Mouse (Mus musculus): ENCODE results near the gene Usp20.
A peak's percentile ranks its signal among the peaks of the same experiment; 100 is the strongest.

Usp20 gene

DNA sequence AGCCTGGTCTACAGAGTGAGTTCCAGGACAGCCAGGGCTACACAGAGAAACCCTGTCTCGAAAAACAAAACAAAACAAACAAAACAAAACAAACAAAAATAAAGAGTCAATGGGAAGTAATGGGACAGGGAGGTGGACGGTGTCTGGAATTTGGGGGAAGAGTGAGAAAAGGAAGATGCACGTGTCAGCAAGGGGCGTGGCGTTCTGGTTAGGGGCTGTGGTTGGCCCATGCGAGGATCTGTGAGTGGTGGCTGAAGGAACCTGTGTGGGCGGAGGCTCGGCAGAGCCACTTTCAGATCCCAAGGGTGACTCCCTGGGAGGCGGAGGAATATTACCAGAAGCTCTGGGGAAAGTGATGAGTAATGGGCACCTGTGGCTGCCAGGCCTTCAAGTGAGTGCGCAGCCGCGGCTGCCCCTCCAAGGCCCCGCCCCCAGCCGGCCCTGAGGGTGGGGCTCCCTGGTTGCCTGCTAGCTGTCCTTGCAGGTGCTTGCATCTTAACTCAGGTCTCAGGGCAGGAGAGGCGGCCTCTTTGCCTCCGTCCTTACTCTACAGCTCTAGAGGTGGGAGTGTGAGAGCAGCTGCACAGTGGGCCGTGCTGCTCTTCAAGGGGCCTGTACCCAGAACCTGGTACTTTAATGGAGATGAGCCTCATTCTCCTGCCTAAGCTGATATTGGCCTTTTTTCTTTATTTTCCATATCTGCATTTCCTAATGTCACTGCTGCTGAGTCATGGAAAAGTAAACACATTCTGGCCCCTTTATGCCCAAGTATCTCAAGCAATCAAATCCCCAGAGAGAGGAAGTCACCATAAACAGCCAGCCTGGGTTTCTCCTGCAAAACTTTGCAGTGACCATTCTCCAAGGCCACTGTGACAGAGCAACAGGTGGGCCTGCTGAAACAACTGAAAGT lies 3.3 kb downstream of the Usp20 start:
- DNase-seq (ENCODE audit: low read depth) = peak; percentile 61

DNA sequence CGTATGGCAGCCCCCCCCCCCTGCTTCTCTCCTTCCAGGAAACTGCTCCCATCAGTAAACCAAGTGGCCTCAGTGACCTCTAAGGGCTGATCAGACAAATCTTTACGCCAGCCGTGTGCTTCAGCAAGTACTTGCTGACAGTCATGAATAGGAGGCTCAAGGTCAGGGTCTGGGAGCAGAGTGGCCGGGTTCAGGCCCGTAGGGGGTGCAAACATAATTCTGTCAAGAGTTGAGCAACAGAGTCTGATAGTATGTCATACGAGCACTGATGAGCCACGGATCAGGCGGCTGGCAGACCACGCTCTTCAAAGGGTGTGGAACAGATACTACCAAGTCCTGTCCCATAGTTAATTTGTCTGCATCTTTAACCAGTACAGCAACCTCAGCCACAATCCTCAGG lies 8.1 kb downstream of the Usp20 start:
- no peak for DNase-seq (ENCODE audit: low read depth)

DNA sequence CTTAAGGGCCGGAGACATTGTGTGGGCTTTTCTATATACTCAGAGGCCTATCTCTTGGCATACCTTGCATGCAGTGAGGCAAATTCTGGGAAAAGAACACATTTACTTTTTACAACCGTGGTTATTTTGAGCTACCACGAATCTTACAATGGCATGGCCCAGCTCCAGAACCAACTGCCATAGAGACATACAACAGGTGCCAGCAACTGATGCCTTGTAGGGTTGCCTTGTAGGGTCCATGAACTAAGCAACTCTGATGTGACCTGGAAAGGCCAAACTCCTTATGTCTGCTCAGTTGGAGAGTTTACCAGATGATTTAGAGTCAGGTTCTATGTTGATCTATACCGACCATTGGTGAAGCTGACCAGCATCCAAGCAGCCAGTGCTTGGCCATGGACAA lies 12.8 kb downstream of the Usp20 start:
- DNase-seq (ENCODE audit: low read depth) = no peak

DNA sequence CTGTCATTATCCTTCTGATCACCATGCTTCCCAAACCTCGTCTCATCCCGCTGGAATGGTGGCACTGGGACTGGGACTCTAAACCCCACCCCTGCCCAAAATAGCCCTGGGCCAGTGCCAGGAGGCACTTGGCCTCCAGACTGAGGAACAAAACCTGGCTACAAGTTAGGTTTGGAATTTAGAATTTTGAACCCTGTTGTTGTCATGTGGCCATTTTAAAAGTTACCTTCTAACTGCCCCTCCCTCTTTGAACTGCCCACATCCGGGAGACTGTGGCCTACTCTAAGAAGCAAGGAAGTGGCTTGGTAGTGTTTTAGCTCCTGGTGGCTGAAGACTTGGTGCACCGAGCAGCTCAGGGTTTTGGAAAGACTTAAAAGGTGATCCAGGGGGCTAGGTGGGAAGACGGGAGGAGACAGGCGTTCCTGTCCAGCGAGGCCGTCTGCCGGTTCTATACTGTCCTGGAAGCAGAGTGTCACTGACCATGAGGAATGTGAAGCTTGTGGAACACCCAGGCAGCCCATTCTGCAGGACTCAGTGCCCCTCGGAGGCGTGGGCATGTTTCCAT lies 13.4 kb downstream of the Usp20 start:
- no peak for DNase-seq (ENCODE audit: low read depth)

DNA sequence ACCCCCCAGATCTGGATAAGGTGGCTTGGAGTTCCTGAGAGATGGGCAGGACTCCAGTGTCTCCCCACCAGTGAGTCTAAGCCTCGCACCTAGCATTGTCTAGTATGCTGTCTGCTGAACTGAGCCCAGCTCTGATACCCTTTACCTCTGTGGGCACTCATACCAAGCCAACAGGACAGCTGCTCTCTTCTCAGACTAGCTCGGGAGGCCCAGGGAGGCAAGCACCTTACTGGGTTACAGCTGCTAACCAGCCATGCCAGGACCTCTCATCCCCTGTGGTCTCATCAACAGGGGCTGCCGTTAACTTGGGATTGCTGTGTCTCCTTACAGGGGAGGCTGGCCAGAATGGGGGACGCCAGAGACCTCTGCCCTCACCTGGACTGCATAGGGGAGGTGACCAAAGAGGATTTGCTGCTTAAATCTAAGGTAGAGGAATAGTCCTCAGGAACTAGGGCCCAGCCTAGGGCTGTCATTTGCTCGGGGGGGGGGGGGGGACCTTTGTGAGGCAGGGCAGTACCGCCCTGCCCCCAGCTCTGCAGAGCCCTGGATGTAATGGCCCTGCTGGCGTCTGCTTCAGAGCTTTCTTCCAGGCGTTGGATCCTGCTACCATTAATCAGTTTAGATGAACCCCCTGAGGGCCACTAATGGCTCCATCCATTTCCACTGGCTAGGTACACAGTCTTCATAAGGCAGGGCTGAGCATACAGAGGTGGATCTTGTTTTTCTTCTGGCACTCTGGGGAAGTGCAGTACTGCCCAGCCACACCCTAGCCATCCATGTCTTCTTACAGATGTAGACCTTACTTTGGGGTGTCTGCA lies 16.6 kb downstream of the Usp20 start:
- DNase-seq (ENCODE audit: low read depth) = no peak

DNA sequence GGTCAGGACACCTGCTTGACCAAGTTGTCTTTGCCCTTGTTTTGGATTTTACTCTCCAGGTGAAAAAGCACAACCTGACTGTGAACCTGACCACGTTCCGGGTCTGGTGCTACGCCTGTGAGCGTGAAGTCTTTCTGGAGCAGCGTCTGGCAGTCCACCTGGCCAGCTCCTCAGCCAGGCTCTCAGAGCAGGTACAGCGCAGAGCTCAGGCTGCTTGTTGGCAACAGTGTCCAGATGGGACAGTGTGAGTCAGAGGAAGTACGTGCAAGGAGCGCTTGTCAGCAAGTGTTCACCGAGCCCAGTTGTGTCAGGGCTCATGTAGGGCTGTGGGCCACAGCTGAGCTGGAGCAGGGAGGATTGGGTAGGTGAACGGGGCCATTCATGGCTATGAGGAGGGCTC lies 20.8 kb downstream of the Usp20 start:
- DNase-seq (ENCODE audit: low read depth) = no peak

DNA sequence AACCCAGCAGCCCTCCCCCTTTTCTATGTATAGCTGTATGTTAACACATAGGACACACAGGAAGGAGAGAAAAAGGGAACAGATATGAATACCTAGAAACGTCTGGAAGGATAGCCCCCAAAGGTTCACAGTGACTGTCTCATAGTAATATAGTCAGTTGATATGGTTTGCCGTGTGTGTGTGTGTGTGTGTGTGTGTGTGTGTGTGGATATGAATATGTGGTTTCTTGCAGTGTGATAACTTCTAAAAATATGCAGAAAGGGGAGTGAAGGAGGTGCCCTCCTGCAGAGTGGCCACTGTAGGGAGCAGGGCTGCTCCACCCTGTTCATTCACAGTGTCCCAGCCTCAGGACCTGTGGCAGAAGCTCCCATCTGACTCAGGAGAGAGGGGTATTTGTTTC lies 23.4 kb downstream of the Usp20 start:
- no peak for DNase-seq (ENCODE audit: low read depth)

DNA sequence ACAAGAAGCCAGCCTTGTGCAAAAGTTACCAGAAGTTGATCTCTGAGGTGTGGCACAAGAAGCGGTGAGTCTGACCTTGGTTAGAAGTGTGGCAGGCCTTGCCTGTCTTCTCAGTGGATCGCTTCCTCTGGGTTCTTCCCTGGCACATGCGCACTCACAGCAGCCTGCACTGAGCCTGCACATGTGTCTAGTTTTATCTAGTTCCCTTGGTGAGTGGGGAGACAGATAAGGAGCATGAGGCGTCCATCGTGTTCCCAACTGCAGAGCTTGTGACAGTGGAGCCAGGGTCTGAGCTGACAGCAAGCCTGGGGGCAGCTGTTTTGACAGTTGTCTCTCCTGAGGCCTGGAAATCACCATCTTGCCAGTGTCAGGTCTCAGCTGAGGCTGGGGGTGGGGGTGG lies 24.4 kb downstream of the Usp20 start:
- DNase-seq (ENCODE audit: low read depth) = peak; percentile 86

DNA sequence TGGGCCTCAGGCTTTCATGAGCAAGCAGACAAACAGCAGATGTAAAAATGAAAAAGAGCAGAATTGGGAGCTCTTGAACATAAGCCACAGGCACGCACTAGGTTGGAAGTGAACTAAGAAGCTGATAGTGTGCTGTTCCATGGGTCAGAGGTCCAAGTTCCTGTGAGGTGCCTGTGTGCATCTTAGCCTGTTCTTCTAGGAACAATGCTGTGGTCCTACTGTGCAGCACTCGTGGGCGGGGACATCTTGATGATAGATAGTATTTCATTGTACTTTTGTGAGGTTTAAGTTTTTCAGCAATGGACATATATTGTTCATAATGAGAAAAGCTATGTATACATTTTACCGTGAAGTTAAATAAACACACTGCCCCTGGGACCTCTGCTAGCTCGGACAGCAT lies 25.1 kb downstream of the Usp20 start:
- no peak for DNase-seq (ENCODE audit: low read depth)

DNA sequence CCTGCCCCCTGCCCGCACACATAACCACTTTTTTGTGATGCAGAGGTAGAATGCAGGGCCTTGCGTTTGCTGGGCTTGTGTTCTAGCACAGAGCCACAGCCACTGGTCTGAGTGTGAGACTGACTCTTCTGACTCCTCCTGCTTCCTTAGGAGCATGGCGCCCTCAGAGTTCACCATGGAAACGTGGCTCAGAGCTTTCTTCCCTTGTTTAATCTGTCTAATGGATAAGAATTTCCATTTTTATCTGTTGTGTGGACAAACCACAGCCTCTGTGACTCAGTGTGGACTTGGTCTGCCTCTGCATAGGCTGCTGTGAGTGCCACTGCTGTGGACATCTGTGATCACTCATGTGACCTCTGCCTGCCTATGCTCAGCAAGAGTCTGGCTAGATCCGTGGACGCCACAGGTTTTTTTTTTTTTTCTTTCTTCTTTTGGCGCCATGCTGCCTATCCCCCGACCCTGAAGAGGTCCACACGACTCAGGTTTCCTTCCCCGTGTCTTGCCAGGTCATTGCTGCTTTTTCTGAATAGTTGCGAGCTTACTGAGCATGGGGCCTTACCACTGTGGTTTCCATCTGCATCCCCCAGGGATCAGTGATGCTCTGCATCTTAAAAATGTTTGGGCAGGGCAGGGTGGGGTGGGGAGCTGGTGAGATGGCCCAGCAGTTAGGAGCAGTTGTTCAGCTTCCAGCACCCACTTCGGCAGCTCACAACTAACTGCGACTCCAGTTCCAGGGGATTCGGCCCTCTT lies 31.5 kb downstream of the Usp20 start:
- DNase-seq (ENCODE audit: low read depth) = no peak

DNA sequence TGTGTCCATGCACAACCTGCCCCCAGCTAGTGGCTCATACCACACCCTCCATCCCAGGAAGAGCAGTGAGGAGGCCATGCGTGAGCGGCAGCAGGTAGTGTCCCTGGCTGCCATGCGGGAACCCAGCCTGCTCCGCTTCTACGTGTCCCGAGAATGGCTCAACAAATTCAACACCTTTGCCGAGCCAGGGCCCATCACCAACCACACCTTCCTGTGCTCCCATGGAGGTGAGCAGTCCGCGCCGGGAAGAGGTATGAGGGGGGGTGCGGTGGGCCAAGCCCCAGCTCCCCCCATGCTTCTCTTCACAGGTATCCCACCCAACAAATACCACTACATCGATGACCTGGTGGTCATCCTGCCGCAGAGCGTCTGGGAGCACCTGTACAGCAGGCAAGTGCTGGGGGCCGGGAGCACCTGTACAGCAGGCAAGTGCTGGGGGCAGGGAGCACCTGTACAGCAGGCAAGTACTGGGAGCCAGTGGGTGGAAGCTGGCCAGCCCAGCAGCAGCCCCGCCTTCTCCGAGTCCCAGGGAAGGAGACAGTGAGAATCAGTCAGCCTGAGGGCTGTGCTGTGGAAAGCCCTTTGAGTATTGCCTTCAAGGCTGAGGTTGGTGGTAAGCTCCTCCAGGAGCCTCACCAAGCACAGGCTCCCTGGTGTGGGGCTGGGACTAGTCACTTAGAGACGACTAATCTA lies 35.7 kb downstream of the Usp20 start:
- no peak for DNase-seq (ENCODE audit: low read depth)

DNA sequence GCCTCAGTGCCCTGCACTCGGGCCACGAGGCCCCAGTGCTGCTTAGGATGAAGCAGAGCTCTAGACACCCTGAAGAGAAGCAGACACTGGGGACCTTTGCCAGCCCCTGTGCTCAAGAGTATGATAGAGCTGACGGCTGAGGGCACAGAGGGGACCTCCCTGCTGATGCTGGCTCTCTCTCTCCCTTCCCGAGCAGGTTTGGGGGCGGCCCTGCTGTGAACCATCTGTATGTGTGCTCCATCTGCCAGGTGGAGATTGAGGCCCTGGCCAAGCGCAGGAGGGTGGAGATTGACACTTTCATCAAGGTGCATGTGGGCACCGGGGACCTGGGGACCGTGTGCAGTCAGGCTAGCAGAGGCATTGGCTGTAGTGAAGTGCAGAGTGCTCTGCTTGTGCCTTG lies 36.4 kb downstream of the Usp20 start:
- no peak for DNase-seq (ENCODE audit: low read depth)

DNA sequence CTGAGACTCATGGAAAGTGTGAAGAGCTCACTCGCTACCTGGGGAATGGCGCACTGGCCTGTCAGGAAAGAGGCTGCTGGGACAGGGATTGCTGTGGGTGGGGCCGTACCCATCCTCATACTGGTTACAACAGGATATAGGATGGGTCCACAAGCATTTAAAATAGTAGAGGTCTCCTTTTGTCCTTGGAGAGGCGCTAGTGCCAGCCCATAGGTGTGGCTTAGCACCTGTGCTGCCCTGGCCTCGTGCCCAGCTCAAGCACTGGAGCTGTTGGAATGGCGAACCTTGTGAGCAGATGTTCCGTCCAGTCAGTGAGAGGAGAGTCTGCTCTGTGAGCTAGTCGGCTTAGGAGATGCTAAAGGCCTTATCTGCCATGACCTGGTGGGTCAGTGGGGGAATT lies 36.9 kb downstream of the Usp20 start:
- no peak for DNase-seq (ENCODE audit: low read depth)

DNA sequence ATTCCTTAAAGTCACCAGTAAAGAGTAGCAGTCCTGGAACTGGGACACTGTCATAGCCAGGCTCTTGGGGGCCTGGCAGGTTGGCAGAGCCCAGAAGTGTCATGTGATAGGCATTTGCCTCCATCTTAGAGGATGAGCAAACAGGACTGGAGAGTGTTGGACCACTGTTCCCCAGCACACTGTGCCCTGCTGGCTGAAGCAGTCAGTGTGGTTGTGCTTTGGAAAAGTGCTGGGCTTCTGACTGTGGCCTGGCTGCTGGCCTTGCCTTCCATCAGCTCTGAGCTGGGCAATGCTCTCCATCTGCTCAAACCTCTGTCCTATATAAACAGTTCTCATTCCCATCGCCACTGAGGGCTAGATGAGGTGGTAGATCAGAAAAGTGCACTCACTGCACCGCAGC lies 38.1 kb downstream of the Usp20 start:
- DNase-seq (ENCODE audit: low read depth) = no peak

DNA sequence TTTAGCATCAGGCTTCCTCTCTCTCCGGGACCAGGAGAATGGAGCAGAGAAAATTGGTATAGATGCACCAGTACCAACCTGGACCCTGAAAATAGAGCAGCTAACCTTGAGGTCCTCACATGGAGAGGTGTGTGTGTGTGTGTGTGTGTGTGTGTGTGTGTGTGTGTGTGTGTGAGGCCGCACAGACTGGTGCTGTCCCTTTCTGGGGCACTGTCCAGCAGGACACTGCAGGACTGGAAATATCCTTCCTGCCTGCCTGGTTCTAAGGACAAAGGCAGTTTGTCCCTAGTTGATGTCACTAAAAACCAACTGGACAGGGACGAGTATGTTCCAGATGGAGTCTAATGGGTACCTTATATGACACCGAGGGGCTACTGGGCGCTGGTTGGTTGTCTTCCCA lies 41.9 kb downstream of the Usp20 start:
- DNase-seq (ENCODE audit: low read depth) = no peak

DNA sequence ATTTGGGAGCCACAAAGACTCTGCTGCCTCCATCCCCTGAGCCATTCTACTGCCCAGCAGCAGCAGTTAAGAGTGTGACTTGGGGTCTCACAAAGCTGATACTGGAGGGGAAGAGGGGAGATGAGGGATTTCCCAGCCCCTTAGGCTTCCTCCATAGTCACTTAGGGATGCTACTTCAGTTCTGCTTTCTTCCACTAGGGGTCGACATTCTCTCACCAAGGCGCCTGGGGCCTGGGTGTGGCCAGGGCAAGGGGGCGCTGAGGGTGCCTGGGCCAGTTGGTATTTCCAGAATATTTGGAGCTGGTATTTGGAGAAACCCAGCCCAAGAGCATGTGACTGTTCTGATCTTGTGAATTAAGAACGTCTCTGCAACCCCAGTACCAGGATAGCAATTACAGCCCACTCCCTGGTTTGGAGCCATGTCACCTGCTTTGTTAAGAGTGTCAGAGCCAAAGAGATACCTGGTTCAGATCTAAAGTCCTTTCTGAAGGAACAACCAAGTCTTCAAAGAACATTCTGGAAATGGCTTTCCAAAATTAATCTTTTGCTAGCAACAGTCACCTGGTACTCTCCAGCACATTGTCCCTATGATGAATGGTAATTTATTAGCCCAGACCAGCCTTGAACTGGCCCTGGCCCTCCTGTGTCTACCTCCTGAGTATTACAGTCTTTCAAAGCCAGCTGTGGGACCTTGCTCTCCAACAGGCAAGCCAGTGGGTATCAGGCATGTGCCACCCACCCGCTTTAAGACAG lies 42.7 kb downstream of the Usp20 start:
- peak; percentile 52 for DNase-seq (ENCODE audit: low read depth)

DNA sequence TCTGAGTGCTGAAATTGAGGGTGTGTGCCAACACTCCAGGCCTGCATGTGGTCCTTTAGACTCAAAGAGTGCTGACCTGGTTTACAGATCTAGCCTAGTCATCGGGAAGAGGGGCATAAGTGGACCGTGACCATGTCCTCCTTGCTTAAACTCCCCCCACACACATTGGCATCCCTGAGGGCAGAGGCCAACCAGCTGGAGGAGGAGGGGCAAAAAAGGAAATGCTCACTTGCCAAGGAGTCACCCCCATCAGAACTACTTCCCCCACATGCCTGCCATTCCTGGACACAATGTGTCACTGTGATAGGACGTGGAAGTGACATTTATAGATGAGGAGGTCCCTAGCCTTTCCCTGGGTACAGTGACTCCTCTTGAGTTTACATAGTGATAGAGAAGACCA lies 43.4 kb downstream of the Usp20 start:
- DNase-seq (ENCODE audit: low read depth) = no peak

DNA sequence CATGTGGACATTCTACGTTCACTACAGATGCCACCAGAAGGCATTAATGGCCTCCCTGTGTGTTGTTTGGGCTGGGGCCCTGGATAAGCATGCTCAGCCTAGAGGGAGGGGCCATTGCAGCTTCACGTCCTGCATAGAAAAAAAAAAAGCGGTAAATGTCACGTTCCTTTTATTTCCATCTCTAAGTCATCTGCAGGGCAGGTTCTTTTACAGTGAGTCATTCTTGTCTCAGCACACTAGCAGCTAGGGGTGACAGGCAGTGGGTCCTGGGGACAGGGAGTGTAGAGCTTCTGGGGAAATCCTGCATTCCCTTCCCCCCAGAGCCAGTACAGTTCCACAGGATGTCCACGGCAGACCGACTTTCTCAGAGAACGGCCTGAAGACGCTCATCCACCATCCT lies 44.6 kb downstream of the Usp20 start:
- DNase-seq (ENCODE audit: low read depth) = no peak

DNA sequence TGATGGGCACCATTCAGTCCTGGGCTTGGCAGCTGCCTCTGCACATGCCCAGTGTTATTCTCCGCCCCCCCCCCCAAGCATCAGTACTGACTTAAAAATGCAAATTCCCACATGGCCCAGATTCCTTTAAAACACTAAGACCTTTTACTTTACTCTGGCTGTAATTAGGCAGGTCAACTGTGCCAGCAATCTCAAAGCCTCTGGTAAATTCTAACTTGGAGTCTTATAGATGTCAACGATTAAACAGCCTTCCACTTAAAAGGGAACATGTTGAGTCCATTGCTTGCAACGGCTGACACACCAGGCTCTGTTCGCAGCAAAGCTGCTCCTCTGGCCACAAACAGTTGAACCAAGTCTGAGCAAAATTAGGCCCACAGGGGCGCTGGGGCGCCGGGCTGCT lies 49.9 kb downstream of the Usp20 start:
- no peak for DNase-seq (ENCODE audit: low read depth)

DNA sequence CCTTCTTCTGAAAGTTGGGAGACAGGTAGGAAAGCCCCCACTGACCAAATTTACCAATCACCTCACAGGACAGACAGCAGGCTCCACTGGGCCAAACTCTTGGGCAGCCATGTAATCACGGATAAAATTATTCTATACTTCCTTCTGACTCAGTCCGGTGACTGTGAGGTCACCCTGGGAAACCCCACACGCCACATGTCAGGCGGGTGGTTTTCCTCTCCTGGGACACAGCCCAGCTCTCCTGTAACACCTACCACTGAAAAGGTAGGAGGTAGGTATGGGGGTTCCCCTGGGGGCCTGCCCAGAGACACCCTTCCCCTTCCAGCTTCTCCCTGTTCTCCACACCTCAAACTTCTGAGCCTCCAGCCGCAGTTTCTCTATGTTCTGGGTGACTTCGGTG lies 54.7 kb downstream of the Usp20 start:
- DNase-seq (ENCODE audit: low read depth) = no peak

DNA sequence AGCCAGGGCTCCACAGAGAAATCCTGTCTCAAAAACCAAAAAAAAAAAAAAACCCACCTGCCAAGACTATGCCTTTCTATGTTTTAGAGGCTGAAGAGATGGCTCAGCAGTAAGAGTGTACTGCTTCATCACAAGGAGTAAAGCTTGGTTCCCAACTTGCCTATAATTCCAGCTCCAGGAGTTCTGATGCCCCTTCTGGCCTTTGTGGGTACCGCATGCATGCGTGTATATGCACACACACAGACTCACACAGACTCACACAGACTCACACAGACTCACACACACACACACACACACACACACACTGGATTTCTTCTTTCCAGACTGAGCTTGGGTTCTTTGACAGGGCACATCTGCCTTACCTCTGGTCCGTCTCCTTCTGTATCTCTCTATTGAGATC lies 58.0 kb downstream of the Usp20 start:
- no peak for DNase-seq (ENCODE audit: low read depth)
